Mouse (Mus musculus) erythroblast, adult 5-6 weeks (primary cell): Measurements from ENCODE around the gene Mrpl24. TPM values are rescaled to one million over a fixed set of nuclear protein-coding genes. Genes with fewer than 3 reads are reported as not detected.
A peak's percentile ranks its signal among the peaks of the same experiment; 100 is the strongest.

Source experiments
- ATAC-seq: replicated peaks from 2 replicates; pipeline ENCODE4 v1.8.0; 2016; ENCODE audit warnings: moderate number of reproducible peaks, mild to moderate bottlenecking, moderate TSS enrichment, inconsistent platforms; ENCODE audit not compliant: poor library complexity, low FRiP score, severe bottlenecking
- total RNA-seq, 2 experiments: library from RNA; stranded (forward) in 1 of 2; stranded (reverse) in 1 of 2; fragments of 150-400 nt in 1 of 2; fragments of 200-764, 138-1000 nt in 1 of 2; gene quantifications; 2 replicates each; pipeline versions ENCODE4 v1.2.3 to v1.2.4; 2015 to 2017; ENCODE audit warnings: low replicate concordance in 2 of 2

Gene Mrpl24
- total RNA-seq, 2 experiments from 2014 or later = 16.0 to 24.0 TPM

- ATAC-seq = no peak
Observed at GRCm38 (mm10) chr3:87909381-87909780, 9.9 kb upstream of the Mrpl24 start.

- no peak for ATAC-seq
Observed at GRCm38 (mm10) chr3:87909874-87910273, 9.4 kb upstream of the Mrpl24 start.

- ATAC-seq = 0 out of 2 replicates have a peak, but pooled peaks have one; percentile 41
Observed at GRCm38 (mm10) chr3:87910573-87911141, 8.6 kb upstream of the Mrpl24 start.

- no peak for ATAC-seq
Observed at GRCm38 (mm10) chr3:87913491-87913890, 5.8 kb upstream of the Mrpl24 start.

GRCm38 (mm10) chr3:87913891-87914290 is 5.4 kb upstream of the Mrpl24 start:
- no peak; the same call in 1 of the 2 replicates for ATAC-seq

- no peak for ATAC-seq
Observed at GRCm38 (mm10) chr3:87916990-87917389, 2.3 kb upstream of the Mrpl24 start.

GRCm38 (mm10) chr3:87918551-87918950 is 755 bp upstream of the Mrpl24 start:
- ATAC-seq = no peak

- no peak for ATAC-seq
Observed at GRCm38 (mm10) chr3:87920270-87920943, 1.1 kb downstream of the Mrpl24 start.

GRCm38 (mm10) chr3:87924996-87925395 is 5.7 kb downstream of the Mrpl24 start:
- ATAC-seq = no peak

GRCm38 (mm10) chr3:87927452-87927851 is 8.1 kb downstream of the Mrpl24 start:
- no peak for ATAC-seq

GRCm38 (mm10) chr3:87929341-87930077 is 10.2 kb downstream of the Mrpl24 start:
- ATAC-seq = peak; percentile 59

GRCm38 (mm10) chr3:87930078-87930795 is 10.9 kb downstream of the Mrpl24 start, which contains the start of the genes Isg20l2 and Rrnad1:
Gene Isg20l2, plus strand, starts transcription at chr3:87930314.
Gene Rrnad1, minus strand, starts transcription at chr3:87930717.
- peak; percentile 91 for ATAC-seq

GRCm38 (mm10) chr3:87934026-87934425 is 14.7 kb downstream of the Mrpl24 start:
- no peak for ATAC-seq

GRCm38 (mm10) chr3:87934501-87934900 is 15.2 kb downstream of the Mrpl24 start:
- no peak for ATAC-seq

- ATAC-seq = no peak
Observed at GRCm38 (mm10) chr3:87935201-87935600, 15.9 kb downstream of the Mrpl24 start.

- peak; percentile 71; the same call in 1 of the 2 replicates for ATAC-seq
Observed at GRCm38 (mm10) chr3:87935776-87936175, 16.5 kb downstream of the Mrpl24 start.

- ATAC-seq = no peak
Observed at GRCm38 (mm10) chr3:87940611-87941010, 21.3 kb downstream of the Mrpl24 start.

- no peak for ATAC-seq
Observed at GRCm38 (mm10) chr3:87942471-87942870, 23.2 kb downstream of the Mrpl24 start.

GRCm38 (mm10) chr3:87943586-87943985 is 24.3 kb downstream of the Mrpl24 start:
- ATAC-seq = no peak
